Mouse (Mus musculus): ENCODE measurements at regions not wholly inside any gene's neighbourhood (a gene's known extent, or its start where the extent isn't known, plus 50 kb on each side); places are given as distances from the start of the nearest gene placed in this dataset.

DNA sequence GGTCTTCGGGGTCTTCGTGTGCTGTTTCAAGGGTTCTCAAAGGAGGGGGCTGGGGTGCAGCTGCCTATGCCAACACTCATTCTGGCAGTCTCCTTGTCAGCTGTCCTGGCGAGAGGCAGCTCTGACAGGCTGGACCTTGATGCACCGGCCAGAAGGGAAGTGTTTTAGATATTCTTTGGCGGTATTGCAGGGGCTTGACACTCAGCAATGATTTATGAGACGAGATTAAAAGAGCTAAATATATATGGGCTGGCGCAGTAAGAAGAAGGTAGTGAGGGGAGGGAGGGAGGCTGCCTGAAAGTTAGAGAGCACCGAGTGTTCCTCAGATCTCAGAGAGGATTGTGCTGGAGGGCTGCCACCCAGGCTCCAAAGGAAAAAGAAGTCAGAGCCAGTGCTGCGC, 50.2 kb upstream of the Pdzd8 start:
- no peak for DNase-seq (ENCODE audit: low spot score)
- WGBS, result 77% methylated on average over 9 of the region's 9 CpGs
- Histone ChIP-seq H3K9me3 (no peaks in the 10 kb centered on the region), H3K36me3 (no peaks in the 10 kb centered on the region), H3K27me3 (ENCODE audit: insufficient read depth, poor library complexity, severe bottlenecking) (peaks cover 49% of the 10 kb centered on the region), H3K27ac (no peak overlapping the region), H3K4me1 (replicated peaks) (peaks cover 19% of the 10 kb centered on the region), H3K4me3 (no peak overlapping the region)

DNA sequence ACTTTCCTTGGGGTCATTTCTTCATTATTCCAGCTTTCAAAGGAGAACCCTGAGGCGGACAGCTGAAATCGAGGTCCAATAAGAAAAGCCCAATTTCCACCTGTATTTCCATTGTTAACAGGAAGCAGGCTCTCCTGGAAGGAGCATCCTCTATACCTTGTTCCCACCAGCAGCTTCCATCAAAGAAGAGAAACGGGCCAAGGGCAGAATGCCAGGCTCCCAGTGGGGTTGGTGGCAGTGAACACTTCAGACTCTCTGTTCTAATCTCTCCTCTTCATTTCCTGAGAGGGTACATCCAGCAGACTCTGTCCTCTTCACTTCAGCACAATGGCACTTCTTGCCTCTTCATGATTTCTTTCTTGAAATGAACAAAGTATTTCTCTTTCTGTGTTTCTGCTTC, 50.9 kb upstream of the Pdzd8 start:
- Histone ChIP-seq H3K4me3 (no peak overlapping the region), H3K27me3 (ENCODE audit: insufficient read depth, poor library complexity, severe bottlenecking) (peaks cover 53% of the 10 kb centered on the region)
- WGBS, result 83% methylated on average over 3 of the region's 3 CpGs

DNA sequence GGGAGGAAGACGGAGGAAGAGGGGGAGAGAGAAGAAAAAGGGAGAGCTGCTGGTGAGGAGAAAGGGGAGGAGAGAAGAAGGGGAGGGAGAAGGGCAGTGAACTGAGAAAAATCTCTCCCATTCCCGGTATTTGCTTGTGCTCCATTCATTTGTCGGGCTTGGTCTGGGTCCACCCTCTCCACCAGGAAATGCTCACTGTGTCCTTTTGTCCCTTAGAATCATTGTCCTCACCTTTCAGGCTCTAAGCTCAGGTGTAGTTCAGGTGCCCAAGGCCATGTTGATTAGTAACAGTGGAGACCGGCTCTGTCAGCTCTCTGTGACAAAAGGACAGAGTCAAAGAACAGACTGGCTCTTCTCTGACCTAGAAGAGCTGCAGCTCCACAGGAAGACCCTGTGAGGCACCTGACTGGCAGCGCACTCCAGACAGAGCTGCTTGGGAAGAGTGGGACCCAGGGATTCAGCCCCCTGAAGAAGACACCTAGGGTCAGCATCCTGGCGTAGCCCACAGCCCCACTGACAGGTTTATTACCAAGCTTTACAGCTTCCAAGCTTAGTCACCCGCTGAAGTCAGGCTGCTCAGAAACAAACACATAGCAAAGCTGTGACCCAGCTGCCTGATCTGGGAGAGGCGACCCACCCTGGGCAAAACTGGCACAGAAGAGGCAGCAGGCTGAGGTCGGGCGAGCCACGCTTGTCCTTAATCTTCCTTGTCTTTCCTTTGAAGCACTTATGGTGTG, 54.4 kb upstream of the Pdzd8 start:
- Histone ChIP-seq H3K9me3 (no peaks in the 10 kb centered on the region), H3K27ac (no peak overlapping the region), H3K36me3 (no peaks in the 10 kb centered on the region), H3K4me1 (replicated peaks) (peaks cover 11% of the 10 kb centered on the region), H3K4me3 (no peak overlapping the region), H3K27me3 (ENCODE audit: insufficient read depth, poor library complexity, severe bottlenecking) (peaks cover 56% of the 10 kb centered on the region)
- 33% methylated on average over 11 of the region's 11 CpGs for WGBS
- DNase-seq (ENCODE audit: low spot score), result no peak

More for the DNA sequence above, 50.9 kb upstream of the Pdzd8 start:
- H3K9me3 ChIP-seq, result no peaks in the 10 kb centered on the region
- peaks cover 19% of the 10 kb centered on the region for H3K4me1 ChIP-seq (replicated peaks)
- H3K36me3 ChIP-seq, result no peaks in the 10 kb centered on the region
- no peak overlapping the region for H3K27ac ChIP-seq
- no peak for DNase-seq (ENCODE audit: low spot score)

DNA sequence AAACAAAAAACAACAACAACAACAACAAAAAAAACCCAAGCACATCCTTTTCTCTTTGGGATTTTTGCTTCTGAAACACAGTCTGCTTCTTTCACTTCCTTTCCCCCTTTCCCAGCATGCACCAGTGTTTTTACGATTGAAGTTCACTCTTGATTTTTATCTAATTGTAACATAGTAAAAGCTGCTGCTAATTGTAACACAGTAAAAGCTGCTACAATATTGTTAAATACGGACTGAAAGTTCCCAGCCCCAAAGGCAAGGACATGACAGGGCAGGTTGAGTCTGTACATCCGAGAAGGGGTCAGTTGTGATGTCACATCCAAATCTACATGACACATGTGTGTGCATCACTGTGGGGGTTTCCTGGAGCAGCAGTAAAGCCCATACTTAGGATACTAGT, 55.7 kb upstream of the Pdzd8 start:
- Histone ChIP-seq H3K4me3 (no peak overlapping the region), H3K9me3 (no peaks in the 10 kb centered on the region), H3K27me3 (ENCODE audit: insufficient read depth, poor library complexity, severe bottlenecking) (peaks cover 43% of the 10 kb centered on the region), H3K4me1 (replicated peaks) (peaks cover 11% of the 10 kb centered on the region), H3K27ac (no peak overlapping the region), H3K36me3 (no peaks in the 10 kb centered on the region)
- no peak for DNase-seq (ENCODE audit: low spot score)
- WGBS, result 80% methylated on average over 3 of the region's 3 CpGs

DNA sequence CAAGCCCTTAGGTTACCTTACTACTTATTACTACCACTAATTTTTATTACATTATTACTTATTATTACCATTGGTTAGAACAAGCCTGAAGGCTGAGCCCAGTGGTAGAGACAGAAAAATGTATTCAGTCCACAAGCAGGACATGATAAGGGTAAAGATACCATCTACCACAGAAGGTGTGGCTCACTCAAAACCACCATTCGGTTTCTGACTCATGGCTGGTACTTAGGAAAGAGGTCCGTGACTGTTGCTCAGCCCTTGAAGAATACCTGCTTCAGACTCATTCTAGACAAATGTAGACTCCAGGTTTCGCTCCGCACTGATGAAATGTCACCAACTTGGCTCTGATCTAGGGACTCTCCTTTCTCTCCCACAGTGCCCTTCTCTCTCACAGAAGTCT, 56.1 kb upstream of the Emx2 start:
- no peak for DNase-seq (ENCODE audit: low spot score)
- WGBS, result 89% methylated on average over 4 of the region's 4 CpGs
- Histone ChIP-seq H3K4me1 (replicated peaks) (peaks cover 11% of the 10 kb centered on the region), H3K9me3 (no peaks in the 10 kb centered on the region), H3K36me3 (no peaks in the 10 kb centered on the region), H3K27ac (no peak overlapping the region), H3K4me3 (no peak overlapping the region), H3K27me3 (ENCODE audit: insufficient read depth, poor library complexity, severe bottlenecking) (peaks cover 38% of the 10 kb centered on the region)

DNA sequence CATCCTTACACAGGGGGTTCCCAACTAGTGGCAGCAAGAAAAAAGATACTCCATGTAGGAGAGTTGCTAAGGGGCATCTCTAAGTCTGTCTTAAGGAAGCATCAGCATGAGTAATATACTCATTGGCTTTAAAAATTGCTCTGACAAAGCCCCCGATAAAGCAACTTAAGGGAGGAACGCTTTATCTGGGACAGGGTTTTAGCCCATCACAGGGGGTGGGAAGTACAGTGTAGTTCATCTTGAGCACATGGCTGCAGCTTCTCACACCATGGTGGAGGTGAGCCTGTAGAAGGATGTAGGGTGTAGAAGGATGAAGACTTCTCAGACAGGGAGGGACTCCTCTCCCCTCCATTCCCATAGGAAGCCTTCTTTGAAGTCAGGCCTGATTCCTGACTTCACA, 54.1 kb upstream of the Emx2 start:
- Histone ChIP-seq H3K27me3 (ENCODE audit: insufficient read depth, poor library complexity, severe bottlenecking) (peaks cover 29% of the 10 kb centered on the region), H3K4me3 (no peak overlapping the region), H3K4me1 (replicated peaks) (peaks cover 11% of the 10 kb centered on the region), H3K36me3 (no peaks in the 10 kb centered on the region), H3K9me3 (no peaks in the 10 kb centered on the region), H3K27ac (no peak overlapping the region)
- DNase-seq (ENCODE audit: low spot score), result no peak
- WGBS, result 93% methylated on average over 2 of the region's 2 CpGs

DNA sequence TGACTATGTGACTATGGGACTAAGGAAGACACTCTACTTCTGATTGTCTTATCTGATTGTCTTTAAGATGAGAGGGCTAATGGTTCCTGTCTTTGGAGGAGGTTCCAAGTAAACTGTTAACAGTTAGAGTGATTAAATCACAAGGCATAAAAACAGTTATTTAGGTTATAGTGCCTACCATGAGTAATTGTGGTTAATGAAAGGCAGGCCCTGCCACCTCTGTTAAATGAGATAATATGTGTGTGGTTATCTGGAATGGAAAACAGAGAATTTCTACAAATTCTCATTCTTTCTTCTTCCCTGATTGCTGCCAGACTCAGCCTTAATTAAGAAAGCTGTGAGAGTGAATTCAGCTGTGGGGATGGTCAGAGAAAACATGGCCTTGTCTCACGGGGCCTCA, 53.4 kb upstream of the Emx2 start:
- 70% methylated on average over 1 of the region's 1 CpGs for WGBS
- H3K4me1 ChIP-seq (replicated peaks), result peaks cover 7% of the 10 kb centered on the region
- H3K9me3 ChIP-seq, result no peaks in the 10 kb centered on the region
- no peak for DNase-seq (ENCODE audit: low spot score)
- no peaks in the 10 kb centered on the region for H3K36me3 ChIP-seq
- H3K4me3 ChIP-seq, result no peak overlapping the region
- no peak overlapping the region for H3K27ac ChIP-seq
- peaks cover 23% of the 10 kb centered on the region for H3K27me3 ChIP-seq (ENCODE audit: insufficient read depth, poor library complexity, severe bottlenecking)

DNA sequence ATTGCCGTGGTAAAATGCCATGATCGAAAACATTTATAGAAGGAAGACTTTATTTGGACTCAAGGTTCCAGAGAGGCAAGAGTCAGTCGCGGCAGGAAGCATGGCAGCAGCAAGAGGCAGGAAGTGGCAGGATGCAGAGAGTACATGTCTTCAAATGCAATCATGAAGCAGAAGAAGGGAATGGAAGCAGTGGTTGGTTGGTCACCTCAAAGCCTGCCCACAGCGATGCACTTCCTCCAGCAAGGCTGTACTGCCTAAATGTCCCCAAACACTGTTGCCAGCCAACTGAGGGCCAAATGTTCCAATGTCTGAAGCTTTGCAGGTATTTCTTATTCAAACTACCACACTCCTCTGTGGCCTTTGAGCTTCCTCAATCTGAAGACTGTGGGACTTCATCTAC, 52.6 kb upstream of the Emx2 start:
- 91% methylated on average over 5 of the region's 5 CpGs for WGBS
- Histone ChIP-seq H3K27ac (no peak overlapping the region), H3K36me3 (no peaks in the 10 kb centered on the region), H3K4me3 (no peak overlapping the region), H3K27me3 (ENCODE audit: insufficient read depth, poor library complexity, severe bottlenecking) (peaks cover 14% of the 10 kb centered on the region), H3K9me3 (no peaks in the 10 kb centered on the region), H3K4me1 (replicated peaks) (no peaks in the 10 kb centered on the region)
- no peak for DNase-seq (ENCODE audit: low spot score)

DNA sequence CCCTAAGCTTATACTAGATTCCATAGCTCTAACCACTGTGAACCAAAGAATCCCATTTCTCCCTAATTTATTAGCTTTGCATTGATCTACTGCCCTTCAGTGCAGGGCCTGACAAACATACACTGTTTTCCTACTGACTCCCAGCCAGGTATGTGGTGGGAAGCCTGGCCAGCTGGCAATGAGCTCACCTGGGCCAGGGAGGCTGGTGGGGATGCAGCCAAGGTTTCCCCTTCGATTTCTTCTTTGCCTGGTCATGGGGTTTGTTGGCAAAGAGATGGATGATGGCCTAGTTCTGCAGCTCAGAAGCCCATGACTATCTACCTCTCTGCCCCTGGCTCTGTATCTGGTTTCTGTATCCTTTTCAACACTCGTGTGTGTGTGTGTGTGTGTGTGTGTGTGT, 50.1 kb upstream of the Emx2 start:
- H3K9me3 ChIP-seq, result no peaks in the 10 kb centered on the region
- 76% methylated on average over 2 of the region's 2 CpGs for WGBS

More for the DNA sequence above, 50.1 kb upstream of the Emx2 start:
- no peak overlapping the region for H3K27ac ChIP-seq
- no peaks in the 10 kb centered on the region for H3K4me1 ChIP-seq (replicated peaks)
- peaks cover 3% of the 10 kb centered on the region; the same call in 1 of the 2 replicates for H3K27me3 ChIP-seq (ENCODE audit: insufficient read depth, poor library complexity, severe bottlenecking)
- H3K36me3 ChIP-seq, result no peaks in the 10 kb centered on the region
- H3K4me3 ChIP-seq, result no peak overlapping the region
- no peak for DNase-seq (ENCODE audit: low spot score)
